In genomic region chr8:78148006-78148405, GRCm38 (mm10) we compare ENCODE assay signal across 25 mouse cellular contexts.
"Had no signal": no experiment of that assay in that cellular context is flagged by ENCODE, and none has a peak within 500 bp of the region (broad histone marks: within the 10 kb centered on the region; RNA-seq: fewer than 3 reads in every experiment).

No protein-coding gene starts in this region.

- DNase-seq: gastrocnemius, postnatal 14 days; gastrocnemius, postnatal 36 days; heart, adult 11 months; heart, adult 2 months; heart, postnatal 14 days; heart, postnatal 36 days; kidney, adult 18-20 months; kidney, adult 8-10 months; kidney, postnatal 10 days; kidney, postnatal 25 days; kidney, postnatal 4 days; layer of hippocampus, postnatal 36 days; left cerebral cortex, postnatal 4 days had no signal

- H3K4me3 ChIP-seq: heart, adult 2 months; heart, embryonic 13.5 days; heart, embryonic 15.5 days; hindbrain, embryonic 10.5 days; hindbrain, embryonic 12.5 days; intestine, embryonic 15.5 days; layer of hippocampus, adult 2 months; limb, embryonic 13.5 days; limb, embryonic 15.5 days; liver, embryonic 12.5 days had no signal

- H3K4me1 ChIP-seq: heart, embryonic 13.5 days; heart, embryonic 15.5 days; intestine, embryonic 15.5 days; limb, embryonic 13.5 days; limb, embryonic 15.5 days; liver, embryonic 12.5 days had no signal

- ATAC-seq: hindbrain, embryonic 16.5 days; inflammation-experienced regulatory T-cells, adult 6 months; intestine, postnatal 0 days; liver, embryonic 12.5 days had no signal
